Mouse (Mus musculus) kidney, adult 2 months (tissue): Measurements from ENCODE around the gene Acer3. TPM values are rescaled to one million over a fixed set of nuclear protein-coding genes. Genes with fewer than 3 reads are reported as not detected.
"Not testable (repeated sequence)": the region's sequence is repeated elsewhere in the genome, so short reads cannot be mapped to it uniquely, and the experiment has no call there.

ENCODE experiments used
- DNase-seq: peaks from one replicate; pipeline ENCODE4 v3.0.0; 2021
- H3K27ac ChIP-seq: fragments of 200-500 bp; 2 replicates; pipeline ENCODE4 v1.5.1; 2012; ENCODE audit warnings: low read depth, low read length, control low read depth, inconsistent platforms; ENCODE audit not compliant: insufficient read depth
- H3K27me3 ChIP-seq: fragments of 200-500 bp; replicated peaks from 2 replicates; pipeline ENCODE4 v1.6.1; 2012; ENCODE audit warnings: mild to moderate bottlenecking, moderate library complexity, low read length, inconsistent platforms; ENCODE audit not compliant: control insufficient read depth, insufficient read depth
- H3K36me3 ChIP-seq: fragments of 200-500 bp; 2 replicates; pipeline ENCODE4 v1.6.1; 2012; ENCODE audit warnings: mild to moderate bottlenecking, moderate library complexity, low read length, inconsistent platforms; ENCODE audit not compliant: control insufficient read depth, insufficient read depth
- H3K4me1 ChIP-seq: fragments of 200-500 bp; 2 replicates; pipeline ENCODE4 v1.6.1; 2011; ENCODE audit warnings: low read length; ENCODE audit not compliant: control insufficient read depth, insufficient read depth
- H3K4me3 ChIP-seq: fragments of 200-500 bp; 2 replicates; pipeline ENCODE4 v1.5.1; 2011; ENCODE audit warnings: mild to moderate bottlenecking, low read depth, low read length, control low read depth; ENCODE audit not compliant: insufficient read depth
- CTCF ChIP-seq: fragments of 200-500 bp; conservative IDR thresholded peaks from 2 replicates; pipeline ENCODE4 v1.5.1; 2011; ENCODE audit warnings: low read depth, mild to moderate bottlenecking, control low read depth, low read length, moderate library complexity, mixed read lengths; ENCODE audit not compliant: insufficient read depth, insufficient read length
- POLR2A ChIP-seq: fragments of 200-500 bp; IDR thresholded peaks from one replicate; pipeline ENCODE4 v1.6.1; 2011; ENCODE audit warnings: low read depth, low read length, control low read depth
- WGBS: fragments of 180-500 bp; shearing (Covaris S2); methylation state at CpG from one replicate; pipeline ENCODE4 v1.1.7; 2018; 5-methylcytosine and 5-hydroxymethylcytosine counted together
- polyA plus RNA-seq: library from polyadenylated mRNA; depleted of rRNA; stranded (reverse); fragments of >200 nt; gene quantifications from 2 replicates; pipeline ENCODE4 v1.2.3, GENCODE M21; 2012

The Acer3 gene
- polyA plus RNA-seq, 1 experiment = 11.9 TPM

- Histone ChIP-seq H3K4me1 (peaks cover 7% of the 10 kb centered on the region), H3K27ac (no peak overlapping the region), H3K36me3 (no peaks in the 10 kb centered on the region), H3K4me3 (no peak overlapping the region), H3K27me3 (peaks cover 2% of the 10 kb centered on the region; the same call in 1 of the 2 replicates)
- WGBS = 89% methylated on average over 1 of the region's 1 CpGs
- no peak for TF ChIP-seq CTCF
- no peak for TF ChIP-seq POLR2A
- DNase-seq = no peak
Observed at GRCm38 (mm10) chr7:98190578-98190977, 130.4 kb downstream of the Acer3 start.

- 66% methylated on average over 3 of the region's 3 CpGs for WGBS
- no peak overlapping the region for H3K4me3 ChIP-seq
- H3K27me3 ChIP-seq = peaks cover 2% of the 10 kb centered on the region; the same call in 1 of the 2 replicates
- TF ChIP-seq CTCF (no peak), POLR2A (no peak)
- no peaks in the 10 kb centered on the region for H3K36me3 ChIP-seq
- peaks cover 15% of the 10 kb centered on the region for H3K4me1 ChIP-seq
- no peak overlapping the region for H3K27ac ChIP-seq
- no peak for DNase-seq
Observed at GRCm38 (mm10) chr7:98189745-98190144, 131.3 kb downstream of the Acer3 start.

GRCm38 (mm10) chr7:98188680-98189079, 132.3 kb downstream of the Acer3 start:
- no peak for DNase-seq
- no peaks in the 10 kb centered on the region for H3K27me3 ChIP-seq
- TF ChIP-seq POLR2A (no peak), CTCF (no peak)
- WGBS = 91% methylated on average over 2 of the region's 2 CpGs
- H3K36me3 ChIP-seq = no peaks in the 10 kb centered on the region
- H3K4me1 ChIP-seq = peaks cover 11% of the 10 kb centered on the region
- H3K27ac ChIP-seq = no peak overlapping the region
- H3K4me3 ChIP-seq = no peak overlapping the region

GRCm38 (mm10) chr7:98188238-98188637, 132.8 kb downstream of the Acer3 start:
- Histone ChIP-seq H3K4me3 (no peak overlapping the region), H3K4me1 (peaks cover 8% of the 10 kb centered on the region), H3K36me3 (no peaks in the 10 kb centered on the region), H3K27me3 (no peaks in the 10 kb centered on the region), H3K27ac (no peak overlapping the region)
- WGBS = 97% methylated on average over 2 of the region's 2 CpGs
- no peak for TF ChIP-seq CTCF
- no peak for TF ChIP-seq POLR2A
- no peak for DNase-seq

GRCm38 (mm10) chr7:98187332-98187731, 133.7 kb downstream of the Acer3 start:
- 90% methylated on average over 3 of the region's 3 CpGs for WGBS
- not testable (repeated sequence) for H3K27ac ChIP-seq, H3K36me3 ChIP-seq

GRCm38 (mm10) chr7:98186637-98187036, 134.4 kb downstream of the Acer3 start:
- H3K27ac ChIP-seq = no peak overlapping the region
- H3K36me3 ChIP-seq = no peaks in the 10 kb centered on the region
- H3K4me1 ChIP-seq = peaks cover 8% of the 10 kb centered on the region
- no peak for TF ChIP-seq POLR2A
- WGBS = 80% methylated on average over 8 of the region's 8 CpGs
- DNase-seq = no peak
- no peaks in the 10 kb centered on the region for H3K27me3 ChIP-seq
- H3K4me3 ChIP-seq = no peak overlapping the region

More at GRCm38 (mm10) chr7:98187332-98187731, 133.7 kb downstream of the Acer3 start:
- H3K27me3 ChIP-seq, DNase-seq, H3K4me3 ChIP-seq, H3K4me1 ChIP-seq: not testable (repeated sequence)

- Histone ChIP-seq H3K27me3 (no peaks in the 10 kb centered on the region), H3K36me3 (no peaks in the 10 kb centered on the region), H3K4me3 (no peak overlapping the region), H3K4me1 (peaks cover 8% of the 10 kb centered on the region), H3K27ac (peak overlapping the region; percentile 96)
- 32% methylated on average over 6 of the region's 6 CpGs for WGBS
- DNase-seq = peak; percentile 66
- no peak for TF ChIP-seq CTCF
- TF ChIP-seq POLR2A = no peak
Observed at GRCm38 (mm10) chr7:98185326-98185725, 135.7 kb downstream of the Acer3 start.

GRCm38 (mm10) chr7:98178560-98179231, 142.3 kb downstream of the Acer3 start:
- DNase-seq = peak; percentile 73
- 40% methylated on average over 5 of the region's 5 CpGs for WGBS

More at GRCm38 (mm10) chr7:98178560-98179231, 142.3 kb downstream of the Acer3 start:
- H3K36me3 ChIP-seq = no peaks in the 10 kb centered on the region
- H3K4me1 ChIP-seq = peaks cover 6% of the 10 kb centered on the region; the same call in 1 of the 2 replicates
- peak overlapping the region; percentile 93 for H3K27ac ChIP-seq
- TF ChIP-seq CTCF (no peak), POLR2A (no peak)
- peak overlapping the region; percentile 77 for H3K4me3 ChIP-seq
- no peaks in the 10 kb centered on the region for H3K27me3 ChIP-seq
